Mouse (Mus musculus): ENCODE results near the gene Fignl2.

- TF ChIP-seq MAX (IDR thresholded peaks at IDR 0.05; ENCODE audit: low read depth) (no peak), POLR2AphosphoS2 (IDR thresholded peaks at IDR 0.05; ENCODE audit: insufficient read length, low read depth) (no peak), MYOD1 (IDR thresholded peaks at IDR 0.05; ENCODE audit: control insufficient read depth in 1 of 3, insufficient read length in 2 of 3, low read depth in 2 of 3) (no peak), POLR2A (IDR thresholded peaks at IDR 0.05; ENCODE audit: insufficient read length, low read depth) (no peak), USF1 (IDR thresholded peaks at IDR 0.05; ENCODE audit: low read depth) (no peak), REST (IDR thresholded peaks at IDR 0.05; ENCODE audit: insufficient read depth, insufficient read length) (no peak), MYOG (IDR thresholded peaks at IDR 0.05; ENCODE audit: control insufficient read depth in 1 of 3, insufficient read depth in 1 of 3, insufficient read length in 2 of 3, low read depth in 2 of 3) (no peak), TCF3 (IDR thresholded peaks at IDR 0.05; ENCODE audit: insufficient read length, low read depth) (no peak), TCF12 (IDR thresholded peaks at IDR 0.05; ENCODE audit: insufficient read depth, poor library complexity, severe bottlenecking) (no peak), E2F4 (IDR thresholded peaks at IDR 0.05; ENCODE audit: insufficient read depth) (no peak)
These were observed 17.0 kb upstream of the Fignl2 start for GRCm38 (mm10) chr15:101095392-101095791.
